Mouse (Mus musculus) heart, embryonic 10.5 days (tissue): Measurements from ENCODE around the gene Hdac7. TPM values are rescaled to one million over a fixed set of nuclear protein-coding genes. Genes with fewer than 3 reads are reported as not detected.

Source experiments
- DNase-seq: peaks from one replicate; pipeline ENCODE4 v3.0.0-alpha.2; 2017; ENCODE audit warnings: low spot score
- H3K27ac ChIP-seq: fragments of 300-500 bp; sonication (generic); 2 replicates; pipeline ENCODE4 v1.5.1; 2016; ENCODE audit warnings: mild to moderate bottlenecking
- H3K27me3 ChIP-seq: fragments of 300-500 bp; sonication (generic); 2 replicates; pipeline ENCODE4 v1.6.1; 2016; ENCODE audit warnings: mild to moderate bottlenecking; ENCODE audit not compliant: poor library complexity, insufficient read depth, severe bottlenecking
- H3K36me3 ChIP-seq: fragments of 300-500 bp; sonication (generic); 2 replicates; pipeline ENCODE4 v1.6.1; 2016; ENCODE audit warnings: mild to moderate bottlenecking, moderate library complexity
- H3K4me1 ChIP-seq: fragments of 300-500 bp; sonication (generic); 2 replicates; pipeline ENCODE4 v1.6.1; 2016; ENCODE audit warnings: mild to moderate bottlenecking
- H3K4me3 ChIP-seq: fragments of 300-500 bp; sonication (generic); 2 replicates; pipeline ENCODE4 v1.5.1; 2016; ENCODE audit warnings: mild to moderate bottlenecking, moderate library complexity
- H3K9me3 ChIP-seq: fragments of 300-500 bp; sonication (generic); 2 replicates; pipeline ENCODE4 v1.6.1; 2016; ENCODE audit warnings: mild to moderate bottlenecking, moderate library complexity
- WGBS: fragments of 180-500 bp; shearing (Covaris S2); methylation state at CpG from one replicate; pipeline ENCODE4 v1.1.7; 2016; 5-methylcytosine and 5-hydroxymethylcytosine counted together
- polyA plus RNA-seq: library from polyadenylated mRNA; unstranded; fragments of >200 nt; fragmentation: Nextera tagmentation; extraction: Ambion mirVana; gene quantifications from 2 replicates; pipeline ENCODE4 v1.2.1, GENCODE M21; 2016

The Hdac7 gene
- polyA plus RNA-seq, 1 experiment from 2014 or later: 26.7 TPM

DNA sequence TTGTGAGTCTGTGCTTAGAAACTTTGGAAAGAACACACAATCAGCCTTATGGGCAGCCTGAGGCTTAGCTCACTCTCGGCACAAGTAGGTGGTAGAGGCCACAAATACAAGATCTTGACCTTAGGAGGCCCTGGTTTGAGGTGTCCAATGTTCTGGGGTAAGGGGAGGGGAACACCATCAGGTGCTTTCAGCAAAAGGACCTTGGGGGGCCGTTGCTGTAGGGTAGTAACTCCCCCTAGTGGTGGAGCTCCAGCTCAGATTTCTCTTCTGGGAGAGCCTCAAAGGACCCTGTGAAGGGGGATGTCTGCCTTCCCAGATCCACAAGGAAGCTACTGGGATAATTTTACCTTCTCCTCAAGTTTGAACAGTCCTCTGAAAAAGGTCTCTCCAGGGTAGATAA is 6.1 kb upstream of the Hdac7 start:
- no peaks in the 10 kb centered on the region for H3K9me3 ChIP-seq
- 0 out of 2 replicates have a peak overlapping the region, but pooled peaks have one; percentile 16 for H3K27ac ChIP-seq
- H3K36me3 ChIP-seq: no peaks in the 10 kb centered on the region
- no peak overlapping the region for H3K4me3 ChIP-seq
- H3K4me1 ChIP-seq: peaks cover 11% of the 10 kb centered on the region
- 27% methylated on average over 2 of the region's 2 CpGs for WGBS
- no peaks in the 10 kb centered on the region for H3K27me3 ChIP-seq
- DNase-seq: peak; percentile 76

DNA sequence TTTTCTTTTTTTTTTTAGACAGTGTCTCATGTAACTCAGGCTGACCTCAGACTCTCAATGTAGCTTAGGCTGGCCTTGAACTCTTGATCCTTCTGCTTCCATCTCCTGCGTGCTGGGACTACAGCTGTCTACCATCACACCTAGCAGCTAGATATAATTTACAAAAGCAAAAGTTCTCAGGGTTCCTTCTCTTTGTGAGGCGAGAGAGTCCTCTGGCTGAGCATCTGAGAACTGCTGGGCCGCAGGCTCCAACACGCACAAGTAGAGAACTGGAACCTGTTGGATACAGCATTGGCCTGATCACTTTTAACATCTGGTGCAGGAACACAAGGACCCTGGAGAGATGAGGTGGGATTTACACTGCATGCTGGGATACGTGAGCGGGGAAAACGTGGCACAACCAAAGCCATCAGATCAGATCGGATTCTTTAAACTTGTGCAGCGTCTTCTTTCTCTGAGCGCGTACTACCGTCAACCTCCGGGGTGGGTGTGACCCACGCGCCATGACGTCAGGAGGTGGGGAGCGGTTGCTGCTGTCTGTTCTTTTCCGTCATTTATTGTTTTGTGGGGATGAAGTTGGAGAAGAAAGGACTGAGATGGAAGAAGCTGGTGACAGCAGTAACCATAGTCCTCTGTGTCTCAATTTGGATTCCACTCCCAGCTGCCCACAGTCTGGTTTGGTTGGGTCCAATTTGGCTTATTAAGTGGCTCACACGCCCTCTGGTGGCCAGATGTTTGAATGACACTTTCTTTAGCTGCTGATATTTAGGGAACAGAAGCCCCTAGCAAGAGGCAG is 5.0 kb upstream of the Hdac7 start:
- DNase-seq: peak; percentile 87
- Histone ChIP-seq H3K27ac (peak overlapping the region; percentile 67), H3K9me3 (no peaks in the 10 kb centered on the region), H3K4me3 (peak overlapping the region; percentile 55), H3K36me3 (no peaks in the 10 kb centered on the region), H3K27me3 (0 out of 2 replicates have a peak, but pooled peaks cover 4% of the 10 kb centered on the region), H3K4me1 (peaks cover 7% of the 10 kb centered on the region)
- 8% methylated on average over 19 of the region's 19 CpGs for WGBS

DNA sequence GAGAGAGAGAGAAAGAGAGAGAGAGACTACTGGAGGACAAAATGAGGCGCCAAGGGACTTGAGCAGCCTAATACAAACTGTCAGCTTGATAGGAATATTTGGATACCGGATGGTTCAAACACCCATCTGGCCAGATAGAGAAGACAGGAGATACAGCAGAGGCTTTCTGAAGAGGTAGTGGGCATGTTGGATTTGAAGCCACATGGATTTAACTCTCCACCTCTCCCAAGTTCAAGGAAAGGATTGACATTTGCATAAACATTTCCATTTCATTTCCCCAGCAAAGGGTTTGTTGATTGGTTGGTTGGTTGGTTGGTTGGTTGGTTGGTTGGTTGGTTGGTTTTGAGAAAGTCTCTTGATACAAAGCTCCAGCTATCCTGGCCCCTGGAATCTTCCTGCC is 3.6 kb upstream of the Hdac7 start:
- H3K4me1 ChIP-seq: peaks cover 7% of the 10 kb centered on the region
- H3K9me3 ChIP-seq: no peaks in the 10 kb centered on the region
- H3K27ac ChIP-seq: no peak overlapping the region
- H3K4me3 ChIP-seq: no peak overlapping the region
- H3K27me3 ChIP-seq: 0 out of 2 replicates have a peak, but pooled peaks cover 7% of the 10 kb centered on the region
- DNase-seq: no peak
- WGBS: 83% methylated on average over 2 of the region's 2 CpGs
- H3K36me3 ChIP-seq: no peaks in the 10 kb centered on the region

DNA sequence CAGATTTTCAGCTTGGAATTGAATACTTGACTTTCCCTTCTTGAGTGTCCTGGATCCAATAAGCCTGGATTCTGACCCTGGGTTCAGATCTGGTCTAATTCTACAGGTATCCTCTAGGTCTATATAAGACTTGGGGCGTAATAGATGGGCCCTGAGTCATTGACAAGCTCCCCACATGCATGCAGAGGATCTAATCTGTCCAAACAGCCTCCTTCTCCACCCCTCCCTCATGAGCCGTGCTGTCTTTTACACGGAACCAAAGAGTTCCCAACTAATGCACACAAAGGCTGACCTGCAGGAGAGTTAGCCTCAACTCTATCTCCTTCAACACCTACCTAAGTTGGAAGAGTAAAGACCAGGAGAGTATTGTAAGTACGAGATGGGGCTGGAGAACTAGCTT is 3.0 kb upstream of the Hdac7 start:
- Histone ChIP-seq H3K4me1 (peaks cover 7% of the 10 kb centered on the region), H3K4me3 (no peak overlapping the region), H3K36me3 (no peaks in the 10 kb centered on the region), H3K27me3 (0 out of 2 replicates have a peak, but pooled peaks cover 7% of the 10 kb centered on the region), H3K27ac (no peak overlapping the region), H3K9me3 (no peaks in the 10 kb centered on the region)
- WGBS: 80% methylated on average over 4 of the region's 4 CpGs
- DNase-seq: no peak

DNA sequence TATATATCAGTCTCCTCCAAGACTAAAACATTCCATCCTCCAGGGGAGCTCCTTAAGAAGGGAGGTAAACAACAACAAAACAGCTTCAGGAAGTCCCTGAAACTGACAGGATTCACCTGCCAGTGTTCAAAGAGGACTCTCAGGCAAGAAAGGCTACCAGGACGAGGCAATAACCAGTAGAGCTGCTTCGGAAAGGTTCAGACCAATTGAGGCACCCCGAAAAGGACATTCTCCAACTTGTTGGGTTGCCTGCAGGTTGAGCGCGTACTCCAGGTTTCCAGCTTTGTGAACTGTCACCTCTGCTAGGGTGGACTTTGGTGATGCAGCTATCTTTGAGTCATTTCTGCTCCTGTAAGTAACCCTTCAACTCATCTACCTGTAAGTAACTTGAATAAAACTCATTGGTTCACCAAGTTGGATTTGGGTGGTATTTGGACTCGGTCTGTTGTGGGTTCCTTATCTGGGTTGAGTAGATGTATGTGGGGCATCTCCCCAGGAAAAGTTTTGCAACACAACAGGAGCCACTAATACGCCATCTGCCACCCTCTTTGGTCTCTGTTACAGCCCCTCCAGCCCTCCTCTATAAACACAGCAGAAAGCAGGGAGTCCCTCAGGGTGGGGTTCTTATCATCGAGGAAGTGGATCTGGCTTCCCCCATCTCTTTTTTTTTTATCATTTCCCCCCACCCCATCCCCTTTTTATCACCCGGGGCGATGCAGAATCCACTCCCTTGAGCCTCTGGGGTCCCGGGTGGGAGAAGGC is 2.0 kb upstream of the Hdac7 start:
- WGBS: 75% methylated on average over 11 of the region's 11 CpGs
- Histone ChIP-seq H3K4me1 (peaks cover 4% of the 10 kb centered on the region), H3K27me3 (0 out of 2 replicates have a peak, but pooled peaks cover 7% of the 10 kb centered on the region), H3K36me3 (no peaks in the 10 kb centered on the region), H3K4me3 (no peak overlapping the region), H3K9me3 (no peaks in the 10 kb centered on the region), H3K27ac (no peak overlapping the region)
- DNase-seq: no peak

DNA sequence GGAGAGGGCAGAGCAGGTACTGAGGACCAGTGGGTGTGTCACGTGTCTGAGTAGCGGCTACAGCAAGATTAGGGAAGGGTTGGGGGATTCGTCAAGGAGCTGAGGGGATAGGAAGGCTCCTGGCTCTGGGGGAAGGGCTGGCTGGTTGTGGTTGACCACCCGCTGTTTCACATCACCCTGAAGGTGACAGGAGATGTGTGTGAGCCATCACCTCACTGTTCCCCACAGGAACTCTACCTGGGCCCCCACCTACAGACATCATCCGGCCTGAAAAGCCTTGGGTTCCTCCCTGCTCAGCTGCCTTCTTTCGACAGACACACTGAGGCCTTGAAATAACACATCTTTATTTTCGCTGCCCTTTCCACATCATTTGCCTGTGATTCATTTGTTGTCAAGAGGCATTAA is 1.1 kb downstream of the Hdac7 start:
- H3K4me3 ChIP-seq: no peak overlapping the region
- WGBS: 57% methylated on average over 7 of the region's 7 CpGs
- no peak for DNase-seq
- no peaks in the 10 kb centered on the region for H3K36me3 ChIP-seq
- no peak overlapping the region for H3K27ac ChIP-seq
- H3K27me3 ChIP-seq: peaks cover 7% of the 10 kb centered on the region; the same call in 1 of the 2 replicates
- H3K9me3 ChIP-seq: no peaks in the 10 kb centered on the region
- H3K4me1 ChIP-seq: peaks cover 26% of the 10 kb centered on the region

DNA sequence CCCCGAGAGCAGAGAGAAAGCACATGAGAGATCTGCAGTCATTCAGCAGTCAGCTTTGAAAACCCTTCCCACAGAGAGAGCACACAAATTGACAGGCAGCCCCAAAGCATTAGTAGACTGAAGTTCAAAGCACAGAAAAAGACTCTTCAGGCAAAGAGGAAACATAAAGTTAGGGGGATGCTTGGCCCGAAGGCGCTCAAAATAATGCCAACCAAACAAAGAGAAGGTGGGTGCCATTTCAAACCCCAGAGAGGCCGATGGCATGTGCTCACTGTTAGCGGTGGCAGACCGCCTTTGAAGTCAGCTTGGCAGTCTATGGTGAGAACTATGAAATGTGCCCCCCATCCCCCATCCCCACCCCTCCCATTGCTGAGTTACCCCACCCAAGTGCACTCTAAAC is 2.2 kb downstream of the Hdac7 start:
- Histone ChIP-seq H3K27ac (no peak overlapping the region), H3K36me3 (no peaks in the 10 kb centered on the region), H3K9me3 (no peaks in the 10 kb centered on the region), H3K4me3 (no peak overlapping the region), H3K4me1 (peaks cover 38% of the 10 kb centered on the region), H3K27me3 (peaks cover 7% of the 10 kb centered on the region; the same call in 1 of the 2 replicates)
- WGBS: 88% methylated on average over 6 of the region's 6 CpGs
- DNase-seq: no peak

DNA sequence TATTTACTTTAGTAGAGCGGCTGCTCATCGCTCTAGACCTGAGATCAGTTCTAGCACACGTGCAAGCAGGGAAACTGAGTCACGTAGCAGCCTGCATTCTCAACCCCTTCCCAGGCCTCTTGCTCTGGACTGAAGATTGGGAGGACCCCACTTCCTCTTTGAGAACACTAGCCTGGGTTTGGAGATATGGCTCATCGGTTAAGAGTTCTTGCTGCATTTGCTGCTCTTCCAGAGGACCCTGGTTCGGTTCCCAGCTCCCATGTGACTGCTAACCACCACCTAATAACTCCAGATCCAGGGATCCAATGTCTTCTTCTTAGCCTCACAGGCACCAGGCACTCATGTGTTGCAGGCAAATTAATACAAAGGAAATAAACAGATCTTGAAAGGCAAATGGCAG is 2.9 kb downstream of the Hdac7 start:
- Histone ChIP-seq H3K27ac (no peak overlapping the region), H3K36me3 (no peaks in the 10 kb centered on the region), H3K9me3 (no peaks in the 10 kb centered on the region), H3K4me1 (peaks cover 43% of the 10 kb centered on the region), H3K4me3 (no peak overlapping the region), H3K27me3 (peaks cover 7% of the 10 kb centered on the region; the same call in 1 of the 2 replicates)
- no peak for DNase-seq
- 89% methylated on average over 6 of the region's 6 CpGs for WGBS

DNA sequence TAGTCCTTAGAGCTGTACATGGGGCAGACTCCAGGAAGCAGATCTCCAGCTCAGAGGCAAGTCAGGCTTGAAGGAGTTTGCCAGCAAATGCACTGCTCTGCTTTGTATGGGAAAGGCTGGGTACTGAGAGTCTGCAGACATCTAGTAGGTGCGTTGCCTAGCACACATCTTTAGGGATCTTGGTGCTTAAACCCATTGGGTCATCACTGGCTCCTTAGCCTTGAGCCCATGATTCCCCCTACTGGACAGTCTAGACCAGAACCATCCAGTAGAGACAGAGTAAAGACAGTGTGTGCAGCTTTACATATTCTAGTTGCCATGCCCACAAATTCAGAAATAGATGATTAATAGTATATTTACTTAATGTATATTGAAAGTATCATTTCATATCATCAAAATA is 3.5 kb downstream of the Hdac7 start:
- H3K27ac ChIP-seq: peak overlapping the region; percentile 37; the same call in 1 of the 2 replicates

DNA sequence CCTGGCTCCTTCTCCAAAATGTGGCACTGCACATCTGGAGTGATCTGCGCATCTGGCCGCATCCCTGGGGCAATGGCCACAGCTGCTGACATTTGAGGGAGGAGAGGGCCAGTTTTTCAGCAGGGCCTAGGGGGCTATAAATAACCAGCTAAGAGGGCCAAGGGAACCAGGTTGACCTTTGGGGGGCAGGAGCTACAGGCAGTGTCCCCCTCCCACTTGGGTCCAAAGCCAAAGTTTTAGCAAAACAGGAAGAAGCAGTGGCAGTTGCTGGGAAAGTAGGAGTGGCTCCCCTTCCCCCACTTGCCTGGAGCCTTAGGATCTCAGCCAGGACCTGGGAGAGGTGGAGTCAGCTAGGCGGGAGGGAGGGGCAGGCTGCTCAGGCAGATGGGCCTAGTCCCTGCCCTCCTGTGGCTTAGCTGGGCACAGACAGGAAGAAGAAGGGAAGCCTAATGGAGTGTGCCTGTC is 4.3 kb downstream of the Hdac7 start:
- no peak for DNase-seq
- H3K27ac ChIP-seq: peak overlapping the region; percentile 37
- peaks cover 48% of the 10 kb centered on the region for H3K4me1 ChIP-seq
- WGBS: 33% methylated on average over 3 of the region's 3 CpGs
- H3K4me3 ChIP-seq: no peak overlapping the region
- peaks cover 7% of the 10 kb centered on the region; the same call in 1 of the 2 replicates for H3K27me3 ChIP-seq
- H3K9me3 ChIP-seq: no peaks in the 10 kb centered on the region
- no peaks in the 10 kb centered on the region for H3K36me3 ChIP-seq

More for the DNA sequence above, 3.5 kb downstream of the Hdac7 start:
- Histone ChIP-seq H3K9me3 (no peaks in the 10 kb centered on the region), H3K27me3 (peaks cover 7% of the 10 kb centered on the region; the same call in 1 of the 2 replicates), H3K36me3 (no peaks in the 10 kb centered on the region), H3K4me1 (peaks cover 48% of the 10 kb centered on the region), H3K4me3 (no peak overlapping the region)
- DNase-seq: no peak
- 84% methylated on average over 1 of the region's 1 CpGs for WGBS

DNA sequence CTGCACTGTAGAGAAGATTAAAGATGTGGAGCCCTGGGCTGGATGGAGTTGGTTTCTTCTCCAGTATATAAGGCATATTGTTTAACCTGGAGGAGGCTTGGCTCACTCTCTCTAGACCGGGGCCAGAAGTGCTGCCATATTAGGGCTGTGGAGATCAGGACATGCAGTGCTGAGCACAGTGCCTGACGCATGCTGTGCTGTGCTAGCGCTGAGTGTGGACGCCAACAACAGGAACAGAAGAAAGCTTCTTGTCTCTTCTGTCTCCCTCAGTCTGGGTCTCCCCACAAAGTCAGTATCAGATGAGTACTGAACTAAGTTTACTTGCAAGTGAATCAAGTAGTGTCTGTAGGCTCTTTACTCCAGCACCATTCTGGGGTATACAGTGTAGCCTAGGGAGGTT is 4.8 kb downstream of the Hdac7 start:
- peaks cover 48% of the 10 kb centered on the region for H3K4me1 ChIP-seq
- 78% methylated on average over 4 of the region's 4 CpGs for WGBS
- H3K36me3 ChIP-seq: no peaks in the 10 kb centered on the region
- DNase-seq: no peak
- H3K27me3 ChIP-seq: peaks cover 5% of the 10 kb centered on the region; the same call in 1 of the 2 replicates
- H3K27ac ChIP-seq: peak overlapping the region; percentile 37
- no peaks in the 10 kb centered on the region for H3K9me3 ChIP-seq
- no peak overlapping the region for H3K4me3 ChIP-seq

DNA sequence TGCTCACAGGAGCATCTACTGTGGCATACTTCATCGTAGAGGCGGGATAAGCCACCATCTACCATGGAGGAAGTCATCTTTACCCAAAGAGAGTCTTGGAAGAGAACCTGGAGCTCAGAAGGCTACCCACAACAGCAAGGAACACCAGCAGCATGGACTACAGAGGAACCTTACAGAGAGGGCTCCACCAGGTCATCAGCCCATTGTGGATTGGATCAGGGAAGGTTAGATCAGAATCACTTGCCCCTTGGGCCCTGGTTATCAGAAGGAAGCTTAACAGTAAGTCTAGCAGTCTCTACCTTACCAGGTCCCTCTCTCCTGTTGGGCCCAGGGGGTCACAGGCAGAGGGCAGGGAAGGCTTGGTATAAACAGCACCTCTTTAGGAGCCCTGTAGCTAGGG is 5.3 kb downstream of the Hdac7 start:
- no peak overlapping the region; the same call in 1 of the 2 replicates for H3K27ac ChIP-seq
- no peaks in the 10 kb centered on the region for H3K36me3 ChIP-seq
- no peaks in the 10 kb centered on the region for H3K9me3 ChIP-seq
- H3K4me3 ChIP-seq: no peak overlapping the region
- DNase-seq: no peak
- H3K4me1 ChIP-seq: peaks cover 48% of the 10 kb centered on the region
- H3K27me3 ChIP-seq: peaks cover 5% of the 10 kb centered on the region; the same call in 1 of the 2 replicates
- WGBS: 79% methylated on average over 2 of the region's 2 CpGs

DNA sequence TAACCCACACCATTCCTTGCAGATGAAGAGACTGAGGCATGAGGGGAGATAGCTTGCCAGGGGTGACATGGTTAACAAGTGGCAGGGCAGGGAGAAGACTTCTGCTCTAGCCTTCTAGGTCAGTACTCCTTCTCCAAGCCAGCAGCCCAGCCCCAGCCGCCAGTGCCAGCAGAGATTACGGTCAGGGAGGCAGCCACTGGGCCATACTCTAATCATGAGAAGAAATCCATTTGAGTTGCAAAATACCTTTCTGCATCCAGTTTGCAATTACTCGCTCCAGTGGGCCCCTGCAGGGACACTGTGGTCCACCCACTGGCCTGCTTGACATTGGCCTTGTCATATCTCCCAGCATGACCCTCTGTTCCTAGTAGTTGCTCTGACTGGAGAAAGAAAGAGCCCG is 5.9 kb downstream of the Hdac7 start:
- Histone ChIP-seq H3K27me3 (peaks cover 11% of the 10 kb centered on the region; the same call in 1 of the 2 replicates), H3K4me1 (peaks cover 49% of the 10 kb centered on the region), H3K4me3 (no peak overlapping the region), H3K9me3 (no peaks in the 10 kb centered on the region), H3K27ac (no peak overlapping the region), H3K36me3 (no peaks in the 10 kb centered on the region)
- no peak for DNase-seq
- 77% methylated on average over 4 of the region's 4 CpGs for WGBS
